Mouse (Mus musculus): ENCODE measurements around the gene Cyp27b1.

The Cyp27b1 gene

GRCm38 (mm10) chr10:127049395-127050118 lies 1.5 kb downstream of the Cyp27b1 start:
- in situ Hi-C loops (cut with MboI, MseI), result no loop called here

GRCm38 (mm10) chr10:127050119-127050474 lies 2.0 kb downstream of the Cyp27b1 start:
- in situ Hi-C loops (cut with MboI, MseI), result no loop called here

- in situ Hi-C loops (cut with MboI, MseI), result no loop called here
Measured at GRCm38 (mm10) chr10:127054646-127055045, 6.6 kb downstream of the Cyp27b1 start.

- in situ Hi-C loops (cut with MboI, MseI), result no loop called here
Measured at GRCm38 (mm10) chr10:127055406-127055805, 7.4 kb downstream of the Cyp27b1 start.

- in situ Hi-C loops (cut with MboI, MseI), result no loop called here
Measured at GRCm38 (mm10) chr10:127056490-127056889, 8.4 kb downstream of the Cyp27b1 start.

GRCm38 (mm10) chr10:127058161-127058560 lies 10.1 kb downstream of the Cyp27b1 start:
- in situ Hi-C loops (cut with MboI, MseI), result no loop called here

- in situ Hi-C loops (cut with MboI, MseI), result no loop called here
Measured at GRCm38 (mm10) chr10:127058708-127059107, 10.7 kb downstream of the Cyp27b1 start.

- in situ Hi-C loops (cut with MboI, MseI), result no loop called here
Measured at GRCm38 (mm10) chr10:127059174-127059967, 11.3 kb downstream of the Cyp27b1 start.

GRCm38 (mm10) chr10:127059968-127060916 lies 12.2 kb downstream of the Cyp27b1 start, which contains the start of gene March9:
March9 (minus strand) TSS chr10:127060184.
- in situ Hi-C loops (cut with MboI, MseI), result loop anchor here in 1 of 2 experiments (10.0 kb wide), 1 partner anchor 615 kb away; no protein-coding TSS in a partner anchor

- in situ Hi-C loops (cut with MboI, MseI), result loop anchor here in 1 of 2 experiments (10.0 kb wide), 1 partner anchor 614 kb away; no protein-coding TSS in a partner anchor
Measured at GRCm38 (mm10) chr10:127061085-127061484, 13.0 kb downstream of the Cyp27b1 start.

GRCm38 (mm10) chr10:127061513-127061912 lies 13.5 kb downstream of the Cyp27b1 start:
- in situ Hi-C loops (cut with MboI, MseI), result loop anchor here in 1 of 2 experiments (10.0 kb wide), 1 partner anchor 613 kb away; no protein-coding TSS in a partner anchor

GRCm38 (mm10) chr10:127062101-127062500 lies 14.1 kb downstream of the Cyp27b1 start:
- in situ Hi-C loops (cut with MboI, MseI), result loop anchor here in 1 of 2 experiments (10.0 kb wide), 1 partner anchor 613 kb away; no protein-coding TSS in a partner anchor

- in situ Hi-C loops (cut with MboI, MseI), result loop anchor here in 1 of 2 experiments (10.0 kb wide), 1 partner anchor 612 kb away; no protein-coding TSS in a partner anchor
Measured at GRCm38 (mm10) chr10:127062503-127062902, 14.5 kb downstream of the Cyp27b1 start.

GRCm38 (mm10) chr10:127063239-127063872 lies 15.3 kb downstream of the Cyp27b1 start, which contains the start of gene Cdk4:
Cdk4 (plus strand) TSS chr10:127063534.
- in situ Hi-C loops (cut with MboI, MseI), result loop anchor here in 1 of 2 experiments (10.0 kb wide), 1 partner anchor 611 kb away; no protein-coding TSS in a partner anchor

- in situ Hi-C loops (cut with MboI, MseI), result loop anchor here in 1 of 2 experiments (10.0 kb wide), 1 partner anchor 611 kb away; no protein-coding TSS in a partner anchor
Measured at GRCm38 (mm10) chr10:127063913-127064870, 16.1 kb downstream of the Cyp27b1 start.

GRCm38 (mm10) chr10:127065981-127066380 lies 17.9 kb downstream of the Cyp27b1 start:
- in situ Hi-C loops (cut with MboI, MseI), result loop anchor here in 1 of 2 experiments (10.0 kb wide), 1 partner anchor 609 kb away; no protein-coding TSS in a partner anchor

GRCm38 (mm10) chr10:127066519-127067018 lies 18.5 kb downstream of the Cyp27b1 start:
- in situ Hi-C loops (cut with MboI, MseI), result loop anchor here in 1 of 2 experiments (10.0 kb wide), 1 partner anchor 608 kb away; no protein-coding TSS in a partner anchor

- in situ Hi-C loops (cut with MboI, MseI), result loop anchor here in 1 of 2 experiments (10.0 kb wide), 1 partner anchor 606 kb away; no protein-coding TSS in a partner anchor
Measured at GRCm38 (mm10) chr10:127068360-127069038, 20.4 kb downstream of the Cyp27b1 start.

Data from T-helper 17 cell (primary cell).